Mouse (Mus musculus): ENCODE results near the gene Tmcc2. TPM values are rescaled to one million over a fixed set of nuclear protein-coding genes. Genes with fewer than 3 reads are reported as not detected.

Tmcc2 gene
- 2.9 and 6.1 TPM in 2 replicates for total RNA-seq (2015)
- 5.5 and 6.0 TPM in 2 replicates for total RNA-seq (2017)

- peak; percentile 5; the same call in 1 of the 2 replicates for ATAC-seq (replicated peaks; ENCODE audit: poor library complexity)
These were observed at the start of gene Tmcc2 for GRCm38 (mm10) chr1:132390691-132391579. TSS of gene Tmcc2 (minus strand) at chr1:132391281.

DNA sequence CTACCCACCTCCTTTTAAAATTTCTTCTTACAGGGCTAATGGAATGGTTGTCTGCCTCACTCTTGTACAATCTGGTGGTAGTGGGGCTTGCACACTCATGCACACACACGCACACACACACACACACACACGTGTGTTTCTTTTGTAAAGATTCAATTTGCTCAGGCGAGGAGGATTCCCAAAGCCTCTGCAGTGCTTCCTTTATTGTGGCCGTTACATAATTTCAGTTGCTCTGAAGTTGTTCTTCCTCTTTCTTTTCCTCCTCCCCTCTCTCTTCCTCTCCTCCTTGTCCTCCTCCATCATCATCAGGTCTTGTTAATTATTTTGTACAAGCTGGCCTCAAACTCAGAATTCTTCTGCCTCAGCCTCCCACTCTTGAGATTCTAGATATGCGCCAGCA, 46.3 kb upstream of the Tmcc2 start:
- peak; percentile 64 for ATAC-seq (replicated peaks; ENCODE audit: poor library complexity)

- no peak for ATAC-seq (replicated peaks; ENCODE audit: poor library complexity)
These were observed 45.9 kb upstream of the Tmcc2 start for GRCm38 (mm10) chr1:132436960-132437359.

GRCm38 (mm10) chr1:132436320-132436958, 45.4 kb upstream of the Tmcc2 start:
- no peak for ATAC-seq (replicated peaks; ENCODE audit: poor library complexity)

DNA sequence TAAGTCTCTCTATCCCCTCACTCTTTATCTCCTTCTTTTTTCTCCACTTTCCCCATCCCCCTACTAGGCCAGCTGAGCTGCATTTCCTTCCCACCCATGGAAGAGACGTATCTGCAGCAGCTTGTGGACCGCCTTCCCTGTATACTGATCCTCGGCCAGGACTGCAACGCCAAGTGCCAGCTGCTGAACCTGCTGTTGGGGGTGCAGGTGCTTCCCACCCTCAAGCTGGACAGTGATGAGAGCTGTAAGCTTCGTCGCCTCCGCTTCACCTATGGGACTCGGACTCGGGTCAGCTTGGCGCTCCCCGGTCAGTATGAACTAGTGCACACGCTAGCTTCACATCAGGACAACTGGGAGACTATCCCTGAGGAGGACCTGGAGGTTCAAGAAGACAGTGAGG, 43.0 kb upstream of the Tmcc2 start:
- ATAC-seq (replicated peaks; ENCODE audit: poor library complexity), result no peak

DNA sequence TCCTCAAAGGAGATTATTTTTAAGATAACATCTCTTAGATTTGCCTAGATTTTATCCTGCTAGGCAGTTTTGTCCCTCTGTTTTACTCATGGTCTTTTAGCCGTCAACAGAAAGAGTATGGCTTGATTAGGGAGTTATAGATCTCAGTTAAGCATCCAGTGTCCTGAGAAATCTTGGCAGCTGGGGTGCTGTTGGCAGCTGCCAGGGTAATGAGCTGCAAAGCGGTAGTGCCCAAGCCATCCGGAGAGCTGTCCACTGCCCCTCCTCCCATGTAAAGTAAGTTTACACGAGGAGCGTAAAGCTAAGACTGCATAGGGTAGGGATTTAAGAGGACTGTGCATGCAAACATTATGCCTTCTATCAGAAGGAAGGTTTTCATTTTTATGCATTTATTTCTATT, 42.3 kb upstream of the Tmcc2 start:
- no peak for ATAC-seq (replicated peaks; ENCODE audit: poor library complexity)

- ATAC-seq (replicated peaks; ENCODE audit: poor library complexity), result no peak
These were observed 40.6 kb upstream of the Tmcc2 start for GRCm38 (mm10) chr1:132431716-132432115.

GRCm38 (mm10) chr1:132430818-132431217, 39.7 kb upstream of the Tmcc2 start:
- no peak for ATAC-seq (replicated peaks; ENCODE audit: poor library complexity)

GRCm38 (mm10) chr1:132425600-132425999, 34.5 kb upstream of the Tmcc2 start:
- no peak for ATAC-seq (replicated peaks; ENCODE audit: poor library complexity)

DNA sequence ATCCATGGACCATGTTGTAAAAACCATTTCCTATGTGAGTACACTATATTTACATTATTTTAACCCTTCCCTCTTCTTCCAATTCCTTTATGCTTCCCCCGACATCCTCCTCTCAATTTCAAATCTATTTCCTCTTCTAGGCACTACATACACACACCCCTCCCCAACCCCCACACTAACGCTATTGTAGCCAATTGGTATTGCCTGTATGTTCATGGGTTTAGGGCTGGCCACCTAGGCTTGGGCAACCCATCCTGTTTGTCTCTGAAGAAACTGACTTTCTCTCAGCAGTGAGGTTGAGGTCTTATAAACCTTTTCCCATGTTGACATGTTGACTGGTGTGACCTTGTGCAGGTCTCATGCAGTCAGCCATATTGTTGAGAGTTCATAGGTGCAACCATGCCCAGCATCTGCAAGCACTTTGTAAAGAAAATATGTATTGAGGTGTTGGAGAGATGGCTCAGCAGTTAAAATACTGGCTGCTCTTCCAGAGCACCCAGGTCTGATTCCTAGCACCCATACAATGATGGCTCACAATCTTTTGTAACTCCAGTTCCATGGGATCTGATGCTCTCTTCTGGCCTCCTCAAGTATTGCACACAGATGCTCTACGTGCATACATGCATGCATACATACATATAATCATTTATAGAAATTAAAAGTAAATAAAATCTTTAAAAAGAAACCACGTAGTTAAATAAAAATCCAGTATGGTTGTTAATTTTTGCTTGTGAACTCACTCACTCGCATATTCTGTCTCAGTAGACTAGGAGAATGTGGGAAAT, 32.0 kb upstream of the Tmcc2 start:
- peak; percentile 45 for ATAC-seq (replicated peaks; ENCODE audit: poor library complexity)

GRCm38 (mm10) chr1:132420662-132421061, 29.6 kb upstream of the Tmcc2 start:
- peak; percentile 28 for ATAC-seq (replicated peaks; ENCODE audit: poor library complexity)

DNA sequence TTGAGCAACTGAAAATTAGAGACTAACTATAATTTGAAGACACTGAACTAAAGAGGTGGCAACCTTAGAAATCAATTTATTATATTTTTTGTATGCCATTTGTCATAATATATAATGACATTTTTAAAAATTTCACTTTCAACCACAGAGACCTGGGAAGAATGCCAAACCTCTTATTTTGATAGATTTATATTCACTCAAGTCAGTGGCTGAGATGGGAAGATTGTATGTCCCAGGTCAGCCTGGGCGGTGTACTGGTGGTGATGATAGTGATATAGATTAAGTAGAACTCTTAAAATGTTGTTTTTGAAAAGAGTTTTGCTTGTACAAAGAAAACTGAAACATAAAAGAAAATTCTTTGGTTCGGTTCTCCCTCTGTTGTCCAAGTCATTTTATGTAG, 29.1 kb upstream of the Tmcc2 start:
- ATAC-seq (replicated peaks; ENCODE audit: poor library complexity), result no peak

GRCm38 (mm10) chr1:132417319-132418251, 26.5 kb upstream of the Tmcc2 start, which contains the start of gene Dstyk:
TSS of gene Dstyk (plus strand) at chr1:132417555.
- peak; percentile 82 for ATAC-seq (replicated peaks; ENCODE audit: poor library complexity)

DNA sequence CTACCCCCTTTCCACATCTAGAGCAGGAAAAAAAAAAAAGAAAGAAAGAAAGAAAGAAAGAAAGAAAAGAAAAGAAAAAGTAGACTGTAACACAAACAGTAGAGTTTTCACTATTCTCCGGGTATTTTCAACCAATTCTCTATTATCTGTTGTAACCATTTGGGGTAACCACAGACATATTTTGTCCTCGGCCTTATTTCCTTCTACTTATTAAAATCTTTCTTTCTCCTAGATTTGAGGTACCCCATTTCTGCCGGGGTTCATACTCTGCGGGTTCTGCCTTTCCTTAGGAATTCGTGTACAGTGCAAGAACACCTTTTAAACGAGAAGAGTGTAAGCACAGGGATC, 25.8 kb upstream of the Tmcc2 start:
- ATAC-seq (replicated peaks; ENCODE audit: poor library complexity), result no peak; the same call in 1 of the 2 replicates

DNA sequence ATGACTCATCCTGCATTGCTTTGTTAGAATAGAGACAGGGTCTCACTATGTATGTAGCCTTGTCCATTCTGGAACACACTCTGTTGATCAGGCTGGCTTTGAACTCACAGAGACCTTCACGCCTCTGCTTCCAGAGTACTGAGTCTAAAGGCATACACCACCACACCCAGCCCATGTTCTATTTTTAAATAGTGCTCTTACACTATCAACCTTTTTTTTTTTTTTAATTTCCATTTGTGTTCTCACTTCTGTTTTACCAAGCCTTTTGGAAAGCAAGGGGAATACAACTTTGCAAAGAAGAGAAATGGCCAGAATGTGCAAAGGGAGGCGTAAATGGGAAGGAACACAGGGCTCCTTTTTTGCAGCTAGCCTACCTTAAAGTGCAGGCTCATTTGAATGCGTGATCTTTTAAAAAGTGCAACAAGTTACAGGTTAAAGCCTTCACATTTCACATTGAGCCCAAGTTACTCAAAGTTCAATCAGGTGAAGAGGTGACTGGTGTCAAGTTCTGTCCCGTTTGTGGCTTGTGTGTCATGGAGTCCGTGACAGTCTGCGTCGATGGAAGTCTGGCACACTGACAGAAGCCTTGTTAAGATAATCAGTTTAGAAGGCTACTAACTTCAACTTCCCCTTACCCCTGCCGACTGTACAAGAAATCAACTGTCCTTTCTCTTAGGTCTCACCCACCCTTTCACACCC, 25.3 kb upstream of the Tmcc2 start:
- ATAC-seq (replicated peaks; ENCODE audit: poor library complexity), result peak; percentile 29

GRCm38 (mm10) chr1:132410657-132411056, 19.6 kb upstream of the Tmcc2 start:
- ATAC-seq (replicated peaks; ENCODE audit: poor library complexity), result peak; percentile 79

DNA sequence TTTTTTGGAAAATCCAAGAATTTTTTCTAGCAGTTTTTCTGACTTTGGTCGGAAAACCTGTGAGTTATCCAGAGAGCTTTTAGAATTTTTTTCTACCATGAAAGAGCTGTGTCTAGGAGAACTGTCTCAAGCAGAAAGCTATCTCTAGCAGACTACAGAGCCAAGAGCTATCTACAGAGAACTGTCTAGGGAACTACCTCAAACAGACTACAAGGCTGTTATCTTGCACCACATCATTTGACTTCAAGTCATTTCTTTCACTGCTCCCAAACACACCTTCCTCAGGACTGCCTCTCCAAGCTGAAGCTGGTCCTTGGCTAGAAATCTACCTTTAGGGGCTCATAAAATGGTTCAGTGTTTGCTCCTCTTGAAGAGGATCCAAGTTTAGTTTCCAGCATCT, 10.8 kb upstream of the Tmcc2 start:
- ATAC-seq (replicated peaks; ENCODE audit: poor library complexity), result no peak

- ATAC-seq (replicated peaks; ENCODE audit: poor library complexity), result peak; percentile 70
These were observed 9.5 kb upstream of the Tmcc2 start for GRCm38 (mm10) chr1:132400538-132400937.

DNA sequence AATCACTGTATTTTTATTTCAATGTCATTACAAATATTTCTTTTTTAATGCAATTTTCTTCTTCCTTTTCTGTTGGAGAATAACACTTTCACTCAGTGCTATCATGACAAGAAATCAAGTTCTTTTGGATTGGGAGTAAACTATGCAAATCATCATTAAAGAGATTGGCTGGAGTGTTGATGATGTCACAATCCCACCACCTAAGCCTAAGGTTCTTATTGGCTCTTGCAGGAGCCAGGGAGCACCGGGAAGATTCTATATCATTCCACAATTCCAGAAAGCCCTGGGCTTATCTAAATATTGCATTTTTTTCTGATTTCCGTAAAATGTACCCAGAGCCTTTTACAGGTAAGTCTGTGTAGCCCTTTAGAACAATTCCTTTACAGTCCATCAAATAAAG, 5.6 kb upstream of the Tmcc2 start:
- no peak for ATAC-seq (replicated peaks; ENCODE audit: poor library complexity)

GRCm38 (mm10) chr1:132392872-132393271, 1.8 kb upstream of the Tmcc2 start:
- no peak for ATAC-seq (replicated peaks; ENCODE audit: poor library complexity)

All from megakaryocyte progenitor cell, adult 5-6 weeks (primary cell).